Mouse (Mus musculus) lung, adult 2 months (tissue): ENCODE results near the gene Mllt10.

ENCODE experiments used
- CTCF ChIP-seq: fragments of 200-500 bp; IDR thresholded peaks from 2 replicates; pipeline ENCODE4 v1.5.1; 2011; ENCODE audit warnings: mild to moderate bottlenecking, low read length, control low read depth; ENCODE audit not compliant: insufficient read depth
- POLR2A ChIP-seq: fragments of 200-500 bp; IDR thresholded peaks from 2 replicates; pipeline ENCODE4 v1.6.1; 2011; ENCODE audit warnings: low read depth, mild to moderate bottlenecking, control low read depth, low read length, borderline replicate concordance; ENCODE audit errors: extremely low read depth

DNA sequence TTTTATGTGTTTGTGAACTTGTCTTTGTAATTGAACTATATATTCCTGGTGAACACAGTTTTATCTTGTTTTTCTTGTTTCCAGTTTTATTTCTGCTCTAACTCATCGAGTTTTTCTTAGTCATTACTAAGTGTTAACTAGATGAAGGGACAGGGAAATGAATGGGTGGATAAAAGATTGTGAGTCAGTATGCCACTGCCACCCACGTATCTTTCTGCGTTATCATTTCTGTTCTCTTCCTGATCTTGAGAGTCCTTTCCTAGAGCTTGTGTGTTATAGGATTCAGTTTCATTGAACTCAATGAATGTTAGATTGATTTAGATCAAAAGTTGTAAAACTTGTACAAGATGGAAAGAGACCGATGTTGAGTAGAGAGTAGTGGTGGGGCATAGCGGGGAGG lies 125.3 kb downstream of the Mllt10 start:
- TF ChIP-seq POLR2A = no peak
- TF ChIP-seq CTCF = no peak
